Mouse (Mus musculus) lung, postnatal 0 days (tissue): ENCODE results near the gene Spink4. TPM values are rescaled to one million over a fixed set of nuclear protein-coding genes. Genes with fewer than 3 reads are reported as not detected.
A peak's percentile ranks its signal among the peaks of the same experiment; 100 is the strongest.

ENCODE experiments used
- ATAC-seq: fragments of 200-750 bp; cut with Nextera tagmentation; 2 replicates; pipeline ENCODE4 v1.8.0; 2017; ENCODE audit warnings: moderate library complexity
- DNase-seq: peaks from one replicate; pipeline ENCODE4 v3.0.0-alpha.2; 2016; ENCODE audit warnings: low spot score
- H3K27ac ChIP-seq: fragments of 300-500 bp; sonication (generic); 2 replicates; pipeline ENCODE4 v1.5.1; 2014; ENCODE audit warnings: antibody characterized with exemption, mild to moderate bottlenecking, low read length, mixed read lengths
- H3K27me3 ChIP-seq: fragments of 300-500 bp; sonication (generic); replicated peaks from 2 replicates; pipeline ENCODE4 v1.6.1; 2014; ENCODE audit warnings: low read length, mixed read lengths; ENCODE audit not compliant: insufficient read depth
- H3K36me3 ChIP-seq: fragments of 300-500 bp; sonication (generic); 2 replicates; pipeline ENCODE4 v1.6.1; 2014; ENCODE audit warnings: low read length, mixed read lengths; ENCODE audit not compliant: insufficient read depth
- H3K4me1 ChIP-seq: fragments of 300-500 bp; sonication (generic); 2 replicates; pipeline ENCODE4 v1.6.1; 2014; ENCODE audit warnings: antibody characterized with exemption, low read depth, low read length, mixed read lengths; ENCODE audit not compliant: insufficient read depth
- H3K4me2 ChIP-seq: fragments of 300-500 bp; sonication (generic); replicated peaks from 2 replicates; pipeline ENCODE4 v1.6.1; 2014; ENCODE audit warnings: low read depth, mild to moderate bottlenecking, low read length, moderate library complexity, mixed read lengths
- H3K4me3 ChIP-seq: fragments of 300-500 bp; sonication (generic); 2 replicates; pipeline ENCODE4 v1.5.1; 2014; ENCODE audit warnings: low read depth, low read length
- H3K9ac ChIP-seq: fragments of 300-500 bp; sonication (generic); replicated peaks from 2 replicates; pipeline ENCODE4 v1.6.1; 2014; ENCODE audit warnings: low read depth, mild to moderate bottlenecking
- H3K9me3 ChIP-seq: fragments of 300-500 bp; sonication (generic); 2 replicates; pipeline ENCODE4 v1.6.1; 2016; ENCODE audit warnings: low read length, mixed read lengths
- CTCF ChIP-seq: IDR thresholded peaks from 2 replicates; pipeline ENCODE4 v1.5.1; 2016; ENCODE audit warnings: antibody characterized with exemption, mild to moderate bottlenecking
- EP300 ChIP-seq: IDR thresholded peaks from 2 replicates; pipeline ENCODE4 v1.6.1; 2016; ENCODE audit warnings: antibody characterized with exemption, mild to moderate bottlenecking, control low read depth
- WGBS: fragments of 180-500 bp; shearing (Covaris S2); extraction: QIAGEN DNeasy Blood & Tissue Kit; methylation state at CpG from one replicate; pipeline ENCODE4 v1.1.7; 2014; 5-methylcytosine and 5-hydroxymethylcytosine counted together
- polyA plus RNA-seq: library from polyadenylated mRNA; unstranded; fragments of >200 nt; fragmentation: Nextera tagmentation; extraction: Ambion mirVana; gene quantifications from 2 replicates; pipeline ENCODE4 v1.2.1, GENCODE M21; 2015

The Spink4 gene
- polyA plus RNA-seq, 1 experiment from 2014 or later = 3.5 TPM

DNA sequence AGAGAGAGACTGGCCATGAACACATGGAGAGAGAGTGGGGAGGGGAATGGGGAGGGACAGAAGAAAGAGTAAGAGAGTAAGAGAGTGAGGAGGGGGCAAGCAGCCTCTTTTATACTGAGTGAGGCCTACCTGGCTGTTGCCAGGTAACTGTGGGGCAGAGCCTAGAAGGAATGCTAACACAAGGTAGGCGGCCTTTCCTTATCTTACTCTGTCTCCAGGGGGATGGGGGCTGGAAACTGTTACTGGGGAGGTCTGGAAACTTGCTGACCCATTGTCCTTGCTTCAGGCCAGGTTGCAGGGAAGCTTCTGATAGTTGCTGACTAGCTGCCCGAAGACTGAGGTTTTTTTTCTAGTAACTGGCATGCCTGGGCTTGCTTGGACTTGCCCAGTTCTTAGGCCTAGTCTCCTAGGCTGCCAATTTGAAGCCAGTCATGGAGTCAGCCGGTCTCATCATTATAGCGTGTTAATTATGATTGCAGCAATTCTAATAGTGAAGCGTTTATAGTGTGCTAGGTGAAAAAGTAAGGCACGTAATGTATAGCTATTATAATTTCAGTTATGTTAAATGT lies 21.3 kb upstream of the Spink4 start:
- Histone ChIP-seq H3K9ac (no peak overlapping the region), H3K4me2 (no peak overlapping the region), H3K4me1 (no peaks in the 10 kb centered on the region), H3K36me3 (no peaks in the 10 kb centered on the region), H3K27ac (no peak overlapping the region), H3K27me3 (no peaks in the 10 kb centered on the region), H3K4me3 (no peak overlapping the region), H3K9me3 (no peaks in the 10 kb centered on the region)
- 79% methylated on average over 6 of the region's 6 CpGs for WGBS
- DNase-seq (no peak), ATAC-seq (peak; percentile 49; the same call in 1 of the 2 replicates)
- TF ChIP-seq EP300 (no peak), CTCF (no peak)

- Histone ChIP-seq H3K9ac (no peak overlapping the region), H3K9me3 (no peaks in the 10 kb centered on the region), H3K36me3 (no peaks in the 10 kb centered on the region), H3K4me2 (no peak overlapping the region), H3K4me3 (no peak overlapping the region), H3K4me1 (no peaks in the 10 kb centered on the region), H3K27ac (no peak overlapping the region), H3K27me3 (no peaks in the 10 kb centered on the region)
- TF ChIP-seq CTCF (no peak), EP300 (no peak)
- DNase-seq (no peak), ATAC-seq (no peak)
- WGBS = 47% methylated on average over 2 of the region's 2 CpGs
These were observed 20.6 kb upstream of the Spink4 start for GRCm38 (mm10) chr4:40899264-40899663.

DNA sequence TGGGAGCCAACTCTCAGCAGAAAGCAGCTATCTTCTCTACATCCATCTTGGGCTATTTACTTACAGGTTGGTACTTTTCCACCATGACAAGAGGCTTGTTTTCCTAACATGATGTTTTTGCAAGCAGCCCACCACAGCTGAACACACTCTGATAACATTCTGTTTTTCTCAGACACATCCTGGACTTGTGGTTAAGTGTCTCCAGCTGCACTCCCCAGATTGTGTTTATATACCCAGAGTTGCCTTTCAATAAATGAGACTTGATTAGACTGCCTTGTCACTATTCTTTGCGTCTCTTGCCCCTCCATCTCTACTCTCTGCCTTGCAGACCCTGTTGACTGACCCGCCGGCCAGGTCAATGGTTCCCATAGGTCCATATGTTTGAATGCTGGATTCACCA lies 19.8 kb upstream of the Spink4 start:
- no peak overlapping the region for H3K27ac ChIP-seq
- no peaks in the 10 kb centered on the region for H3K9me3 ChIP-seq
- no peak overlapping the region for H3K4me3 ChIP-seq
- no peak overlapping the region for H3K4me2 ChIP-seq
- no peaks in the 10 kb centered on the region for H3K27me3 ChIP-seq
- H3K36me3 ChIP-seq = no peaks in the 10 kb centered on the region
- no peaks in the 10 kb centered on the region for H3K4me1 ChIP-seq
- TF ChIP-seq CTCF (no peak), EP300 (no peak)
- no peak overlapping the region for H3K9ac ChIP-seq
- ATAC-seq (no peak), DNase-seq (no peak)
- WGBS = 90% methylated on average over 3 of the region's 3 CpGs

- H3K27me3 ChIP-seq = no peaks in the 10 kb centered on the region
- no peak overlapping the region for H3K4me2 ChIP-seq
- no peaks in the 10 kb centered on the region for H3K4me1 ChIP-seq
- no peak overlapping the region for H3K9ac ChIP-seq
- WGBS = 90% methylated on average over 4 of the region's 4 CpGs
- ATAC-seq (no peak), DNase-seq (no peak)
- no peaks in the 10 kb centered on the region for H3K36me3 ChIP-seq
- no peak for TF ChIP-seq EP300
- TF ChIP-seq CTCF = no peak
- no peaks in the 10 kb centered on the region for H3K9me3 ChIP-seq
- no peak overlapping the region for H3K4me3 ChIP-seq
- no peak overlapping the region for H3K27ac ChIP-seq
These were observed 19.2 kb upstream of the Spink4 start for GRCm38 (mm10) chr4:40900612-40901011.

GRCm38 (mm10) chr4:40906298-40906697 lies 13.6 kb upstream of the Spink4 start:
- Histone ChIP-seq H3K9ac (no peak overlapping the region), H3K9me3 (no peaks in the 10 kb centered on the region), H3K27me3 (no peaks in the 10 kb centered on the region), H3K27ac (no peak overlapping the region), H3K4me2 (no peak overlapping the region), H3K4me3 (no peak overlapping the region), H3K4me1 (no peaks in the 10 kb centered on the region), H3K36me3 (no peaks in the 10 kb centered on the region)
- 0 out of 2 replicates have a peak, but pooled peaks have one; percentile 15 for TF ChIP-seq EP300
- peak; percentile 79 for TF ChIP-seq CTCF
- WGBS = 52% methylated on average over 1 of the region's 1 CpGs
- DNase-seq (peak; percentile 83), ATAC-seq (no peak)

DNA sequence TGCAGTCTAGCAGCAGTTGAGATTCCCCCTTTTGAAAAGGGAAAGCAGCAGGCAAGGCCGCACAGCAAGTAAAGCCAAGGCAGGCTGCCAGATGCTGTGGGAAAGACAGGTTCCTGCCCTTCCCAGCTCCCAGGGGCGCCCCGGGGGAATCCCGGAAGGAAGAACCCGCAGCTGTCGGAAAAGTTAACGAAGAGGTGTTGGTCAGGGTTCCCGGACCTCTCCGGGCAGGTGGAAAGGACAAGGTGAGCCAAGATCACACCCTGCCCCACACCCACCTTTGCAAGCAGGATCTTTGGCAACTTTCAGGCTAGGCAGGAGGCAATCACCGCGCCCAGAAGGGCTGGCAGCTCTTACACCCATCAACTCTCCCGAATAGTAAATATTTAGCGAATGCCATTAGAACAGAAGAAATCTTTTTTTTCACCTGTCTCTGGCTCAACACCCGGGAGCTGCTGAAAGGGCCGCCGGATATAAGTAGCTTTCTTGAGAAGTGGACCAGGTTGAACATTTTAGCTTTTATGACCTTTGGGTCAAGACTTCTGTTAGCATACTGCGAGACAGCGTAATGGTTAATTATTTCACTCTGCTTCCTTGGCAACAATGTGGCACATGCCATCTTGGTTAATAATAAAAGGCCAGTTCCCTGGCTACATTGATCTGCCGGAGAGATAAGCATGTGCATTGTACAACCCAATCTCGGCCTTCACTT lies 11.4 kb upstream of the Spink4 start:
- DNase-seq (peak; percentile 84), ATAC-seq (peak; percentile 90)
- 0 out of 2 replicates have a peak overlapping the region, but pooled peaks have one; percentile 8 for H3K9ac ChIP-seq
- no peaks in the 10 kb centered on the region for H3K9me3 ChIP-seq
- H3K27me3 ChIP-seq = no peaks in the 10 kb centered on the region
- WGBS = 33% methylated on average over 20 of the region's 20 CpGs
- H3K4me3 ChIP-seq = no peak overlapping the region
- peak; percentile 39; the same call in 1 of the 2 replicates for TF ChIP-seq EP300
- TF ChIP-seq CTCF = no peak
- H3K4me2 ChIP-seq = no peak overlapping the region
- H3K27ac ChIP-seq = peak overlapping the region; percentile 85
- no peaks in the 10 kb centered on the region for H3K4me1 ChIP-seq
- H3K36me3 ChIP-seq = no peaks in the 10 kb centered on the region
